Mouse (Mus musculus) small intestine, adult 2 months (tissue): ENCODE data around the gene Spaca3.

Source experiments
- CTCF ChIP-seq: fragments of 200-500 bp; IDR thresholded peaks from 2 replicates; pipeline ENCODE4 v1.5.1; 2012; ENCODE audit warnings: low read depth, mild to moderate bottlenecking, control low read depth, inconsistent platforms, low read length, moderate library complexity, mixed read lengths; ENCODE audit not compliant: insufficient replicate concordance, insufficient read length; ENCODE audit errors: extremely low read depth
- POLR2A ChIP-seq: fragments of 200-500 bp; IDR thresholded peaks from 2 replicates; pipeline ENCODE4 v1.6.1; 2012; ENCODE audit warnings: low read depth, mild to moderate bottlenecking, control low read depth, inconsistent platforms, low read length, moderate library complexity

GRCm38 (mm10) chr11:80835395-80835794 lies 22.8 kb upstream of the Spaca3 start:
- TF ChIP-seq POLR2A, result no peak
- no peak for TF ChIP-seq CTCF
